Mouse (Mus musculus): ENCODE measurements around the gene Ptpru. TPM values are rescaled to one million over a fixed set of nuclear protein-coding genes. Genes with fewer than 3 reads are reported as not detected.

Gene Ptpru
- total and polyA plus RNA-seq, 3 experiments = 0.38 TPM; not detected in 2

- in situ Hi-C loops (cut with MboI; ENCODE audit: low pct_ligation_motif_present, low pct_unique_long_range_greater_than_20kb, low sequenced_read_pairs) = loop anchor here (10.0 kb wide), 1 partner anchor 895 kb away; no protein-coding TSS in a partner anchor
- DNase-seq (ENCODE audit: extremely low read depth) = no peak
- Histone ChIP-seq H3K36me3 (replicated peaks in 1 of 2; ENCODE audit: control insufficient read depth in 1 of 2, insufficient read depth in 1 of 2, low read length in 1 of 2) (peaks cover 7 to 88% of the 10 kb centered on the region in 2 experiments), H3K4me1 (ENCODE audit: control insufficient read depth in 1 of 2, insufficient read depth in 2 of 2) (peaks cover 10 to 14% of the 10 kb centered on the region in 2 experiments), H3K79me2 (replicated peaks; ENCODE audit: control insufficient read depth, extremely low read depth, insufficient read depth, poor library complexity, severe bottlenecking) (peaks cover 2% of the 10 kb centered on the region; the same call in 1 of the 2 replicates), H3K9ac (ENCODE audit: insufficient read depth, low read depth) (no peak overlapping the region), H3K27ac (ENCODE audit: insufficient read depth, low read depth) (no peak overlapping the region), H3K4me3 (replicated peaks in 1 of 3; ENCODE audit: low read depth in 2 of 3, low read length in 2 of 3, poor library complexity in 1 of 3) (no peak overlapping the region), H3K4me2 (ENCODE audit: insufficient read depth, low read depth, poor library complexity, severe bottlenecking) (no peak overlapping the region), H3K9me3 (replicated peaks; ENCODE audit: low read length) (no peaks in the 10 kb centered on the region), H3K27me3 (replicated peaks) (no peaks in the 10 kb centered on the region)
- dilution Hi-C loops (cut with MboI; ENCODE audit: extremely low pct_ligation_motif_present, extremely low pct_unique_long_range_greater_than_20kb, low sequenced_read_pairs) = no loop called here
- no peak for TF ChIP-seq POLR2A (IDR thresholded peaks at IDR 0.05; ENCODE audit: low read depth, low read length)
- no peak for TF ChIP-seq USF1 (IDR thresholded peaks at IDR 0.05; ENCODE audit: low read depth, low read length)
- TF ChIP-seq NRF1 (IDR thresholded peaks at IDR 0.05; ENCODE audit: low read depth, low read length) = no peak
- no peak for TF ChIP-seq HCFC1 (IDR thresholded peaks at IDR 0.05; ENCODE audit: low read depth, low read length)
- TF ChIP-seq ZKSCAN1 (IDR thresholded peaks at IDR 0.05; ENCODE audit: borderline replicate concordance, low read depth, low read length) = no peak
- TF ChIP-seq MAX (IDR thresholded peaks at IDR 0.05; ENCODE audit: low read length) = no peak
- no peak for TF ChIP-seq SIN3A (IDR thresholded peaks at IDR 0.05; ENCODE audit: low read length)
- TF ChIP-seq TCF12 (IDR thresholded peaks at IDR 0.05; ENCODE audit: low read depth, low read length) = no peak
- no peak for TF ChIP-seq IRF4 (IDR thresholded peaks at IDR 0.05; ENCODE audit: low read depth, low read length)
- TF ChIP-seq BHLHE40 (IDR thresholded peaks at IDR 0.05; ENCODE audit: low read depth, low read length) = no peak
Observed at GRCm38 (mm10) chr4:131849986-131850638, 12.0 kb upstream of the Ptpru start.

- dilution Hi-C loops (cut with MboI; ENCODE audit: extremely low pct_ligation_motif_present, extremely low pct_unique_long_range_greater_than_20kb, low sequenced_read_pairs) = no loop called here
- Histone ChIP-seq H3K27me3 (replicated peaks) (no peaks in the 10 kb centered on the region), H3K79me2 (replicated peaks; ENCODE audit: control insufficient read depth, extremely low read depth, insufficient read depth, poor library complexity, severe bottlenecking) (peaks cover 7% of the 10 kb centered on the region), H3K4me3 (replicated peaks in 1 of 3; ENCODE audit: low read depth in 2 of 3, low read length in 2 of 3, poor library complexity in 1 of 3) (no peak overlapping the region), H3K36me3 (replicated peaks in 1 of 2; ENCODE audit: control insufficient read depth in 1 of 2, insufficient read depth in 1 of 2, low read length in 1 of 2) (peaks cover 0 to 69% of the 10 kb centered on the region in 2 experiments), H3K9me3 (replicated peaks; ENCODE audit: low read length) (no peaks in the 10 kb centered on the region), H3K9ac (ENCODE audit: insufficient read depth, low read depth) (no peak overlapping the region), H3K4me1 (ENCODE audit: control insufficient read depth in 1 of 2, insufficient read depth in 2 of 2) (peaks cover 12 to 26% of the 10 kb centered on the region in 2 experiments), H3K4me2 (ENCODE audit: insufficient read depth, low read depth, poor library complexity, severe bottlenecking) (no peak overlapping the region), H3K27ac (ENCODE audit: insufficient read depth, low read depth) (no peak overlapping the region)
- in situ Hi-C loops (cut with MboI; ENCODE audit: low pct_ligation_motif_present, low pct_unique_long_range_greater_than_20kb, low sequenced_read_pairs) = loop anchor here (10.0 kb wide), 1 partner anchor 893 kb away; no protein-coding TSS in a partner anchor
- TF ChIP-seq MXI1 (IDR thresholded peaks at IDR 0.05; ENCODE audit: low read depth, low read length) (no peak), BHLHE40 (IDR thresholded peaks at IDR 0.05; ENCODE audit: low read depth, low read length) (no peak), ETS1 (conservative IDR thresholded peaks at IDR 0.05; ENCODE audit: low read depth, low read length) (no peak), JUND (conservative IDR thresholded peaks at IDR 0.05; ENCODE audit: low read depth, low read length) (no peak), ZC3H11A (IDR thresholded peaks at IDR 0.05; ENCODE audit: low read depth, low read length) (no peak), NELFE (IDR thresholded peaks at IDR 0.05; ENCODE audit: low read depth, low read length) (no peak), ELF1 (IDR thresholded peaks at IDR 0.05; ENCODE audit: low read depth, low read length) (no peak), GABPA (IDR thresholded peaks at IDR 0.05; ENCODE audit: insufficient replicate concordance, low read depth, low read length) (no peak), POLR2A (IDR thresholded peaks at IDR 0.05; ENCODE audit: low read depth, low read length) (no peak), MAFK (IDR thresholded peaks at IDR 0.05; ENCODE audit: insufficient replicate concordance, low read length) (no peak), PAX5 (IDR thresholded peaks at IDR 0.05; ENCODE audit: low read length) (no peak), IRF4 (IDR thresholded peaks at IDR 0.05; ENCODE audit: low read depth, low read length) (no peak), TCF12 (IDR thresholded peaks at IDR 0.05; ENCODE audit: low read depth, low read length) (no peak), MEF2A (IDR thresholded peaks at IDR 0.05; ENCODE audit: borderline replicate concordance, low read depth, low read length) (no peak), CHD2 (IDR thresholded peaks at IDR 0.05; ENCODE audit: low read length) (no peak), JUN (IDR thresholded peaks at IDR 0.05; ENCODE audit: insufficient read depth, low read depth, low read length) (no peak)
- DNase-seq (ENCODE audit: extremely low read depth) = no peak
Observed at GRCm38 (mm10) chr4:131848082-131848481, 10.0 kb upstream of the Ptpru start.
